In genomic region chr5:92434571-92434985, GRCm38 (mm10) we compare ENCODE assay signal across 8 mouse cellular contexts. TPM values are rescaled to one million over a fixed set of nuclear protein-coding genes. Genes with fewer than 3 reads are reported as not detected.
DNase-seq lines count a peak whose midpoint lies in the region; ATAC-seq and TF ChIP-seq lines count a peak whose summit lies in the region.

No protein-coding gene starts in this region.

- ATAC-seq in forebrain, embryonic 14.5 days, result peak; percentile 59
- ATAC-seq in liver, embryonic 11.5 days (replicated peaks; ENCODE audit: low FRiP score), result peak; percentile 73

- peaks cover 2% of the 10 kb centered on the region; the same call in 1 of the 2 replicates for H3K36me3 ChIP-seq in forebrain, embryonic 14.5 days (ENCODE audit: control insufficient read depth, insufficient read depth, low read length)
- no peaks in the 10 kb centered on the region for H3K36me3 ChIP-seq in liver, embryonic 11.5 days (ENCODE audit: control insufficient read depth, insufficient read depth, low read length)
- peaks cover 2% of the 10 kb centered on the region; the same call in 1 of the 2 replicates for H3K36me3 ChIP-seq in small intestine, adult 2 months (ENCODE audit: control insufficient read depth, insufficient read depth, low read length)

- 0% methylated on average over 22 of the region's 39 CpGs for WGBS in forebrain, embryonic 14.5 days
- WGBS in liver, embryonic 11.5 days, result under 1% methylated on average over 36 of the region's 39 CpGs
- under 1% methylated on average over 34 of the region's 39 CpGs for WGBS in small intestine, adult 2 months

- peak overlapping the region; percentile 84 for H3K4me3 ChIP-seq in left cerebral cortex, adult 2 months
- H3K4me3 ChIP-seq in forebrain, embryonic 14.5 days (ENCODE audit: low read depth, low read length), result peak overlapping the region; percentile 97
- peak overlapping the region; percentile 93 for H3K4me3 ChIP-seq in liver, embryonic 11.5 days (ENCODE audit: low read depth, low read length)
- peak overlapping the region; percentile 100 for H3K4me3 ChIP-seq in small intestine, adult 2 months (ENCODE audit: low read depth, low read length)

- H3K4me1 ChIP-seq in forebrain, embryonic 14.5 days (ENCODE audit: control insufficient read depth, insufficient read depth, low read length), result peaks cover 10% of the 10 kb centered on the region; the same call in 1 of the 2 replicates
- peaks cover 15% of the 10 kb centered on the region for H3K4me1 ChIP-seq in liver, embryonic 11.5 days (replicated peaks; ENCODE audit: control insufficient read depth, insufficient read depth, low read length)
- H3K4me1 ChIP-seq in small intestine, adult 2 months (ENCODE audit: control insufficient read depth, insufficient read depth, insufficient read length, low read length), result no peaks in the 10 kb centered on the region; the same call in 1 of the 2 replicates

- DNase-seq in left cerebral cortex, adult 2 months (ENCODE audit: extremely low spot score in 1 of 2, low spot score in 2 of 2), result no peak
- no peak for DNase-seq in left cerebral cortex, adult 18-20 months (ENCODE audit: low spot score in 2 of 2)
- peak; percentile 21 for DNase-seq in adipocyte (ENCODE audit: low spot score)
- peak; percentile 27 for DNase-seq in forebrain, embryonic 14.5 days (ENCODE audit: low spot score)
- DNase-seq in liver, embryonic 11.5 days (ENCODE audit: low spot score), result no peak
- no peak for DNase-seq in layer of hippocampus, postnatal 25 days (ENCODE audit: extremely low spot score in 1 of 2, low spot score in 1 of 2)
- no peak for DNase-seq in T-cell, adult 2 months (ENCODE audit: low spot score)

- H3K9me3 ChIP-seq in forebrain, embryonic 14.5 days (replicated peaks; ENCODE audit: control insufficient read depth, low read length), result no peaks in the 10 kb centered on the region
- no peaks in the 10 kb centered on the region for H3K9me3 ChIP-seq in liver, embryonic 11.5 days (ENCODE audit: control insufficient read depth, low read length)

- TF ChIP-seq CTCF in left cerebral cortex, adult 2 months (IDR thresholded peaks at IDR 0.05), result no peak
- TF ChIP-seq CTCF in small intestine, adult 2 months (IDR thresholded peaks at IDR 0.05; ENCODE audit: extremely low read depth, insufficient read length, insufficient replicate concordance, low read depth, low read length), result no peak

- peak overlapping the region; percentile 93 for H3K9ac ChIP-seq in forebrain, embryonic 14.5 days (ENCODE audit: low read length)
- peak overlapping the region; percentile 96 for H3K9ac ChIP-seq in liver, embryonic 11.5 days (ENCODE audit: low read depth, low read length)

- H3K4me2 ChIP-seq in forebrain, embryonic 14.5 days (ENCODE audit: low read length), result peak overlapping the region; percentile 92
- peak overlapping the region; percentile 85 for H3K4me2 ChIP-seq in liver, embryonic 11.5 days

- intact Hi-C loops in left cerebral cortex, adult 2 months (cut with DNase I), result loop anchor here (1.0 kb wide), 1 partner anchor 71 kb away; no protein-coding TSS in a partner anchor

- H3K27me3 ChIP-seq in forebrain, embryonic 14.5 days (replicated peaks; ENCODE audit: control insufficient read depth, insufficient read depth, low read length), result no peaks in the 10 kb centered on the region
- no peaks in the 10 kb centered on the region for H3K27me3 ChIP-seq in liver, embryonic 11.5 days (replicated peaks; ENCODE audit: control insufficient read depth, insufficient read depth, low read length)
- H3K27me3 ChIP-seq in small intestine, adult 2 months (ENCODE audit: control insufficient read depth, insufficient read depth, low read length), result no peaks in the 10 kb centered on the region

- no peak for TF ChIP-seq POLR2A in small intestine, adult 2 months (IDR thresholded peaks at IDR 0.05; ENCODE audit: low read depth, low read length)

- peak overlapping the region; percentile 85 for H3K27ac ChIP-seq in left cerebral cortex, adult 2 months
- H3K27ac ChIP-seq in forebrain, embryonic 14.5 days (ENCODE audit: low read depth, low read length), result peak overlapping the region; percentile 81
- H3K27ac ChIP-seq in liver, embryonic 11.5 days (ENCODE audit: low read depth, low read length), result peak overlapping the region; percentile 91
- peak overlapping the region; percentile 62 for H3K27ac ChIP-seq in small intestine, adult 2 months (ENCODE audit: insufficient read depth, low read depth, low read length)

RNA-seq across cellular contexts. Expression of gene Nup54, which starts 0.4 kb away (rescaled TPM):
- 10 to 100 TPM; 23.7 to 31.3 TPM for total RNA-seq in left cerebral cortex, adult 2 months (2021)
- 10 to 100 TPM; 26.7 to 27.1 TPM for total RNA-seq in left cerebral cortex, adult 18-20 months (2021)
- polyA plus RNA-seq in forebrain, embryonic 14.5 days (2014; fragmentation: Nextera tagmentation; extraction: Ambion mirVana), result 55.4 and 63.2 TPM in 2 replicates
- 72.5 and 82.5 TPM in 2 replicates for polyA plus RNA-seq in liver, embryonic 11.5 days (2014; fragmentation: Nextera tagmentation; extraction: Ambion mirVana)
- polyA plus RNA-seq in small intestine, adult 2 months (2012; rRNA removed), result 6.7 and 6.9 TPM in 2 replicates
- total RNA-seq in layer of hippocampus, postnatal 25 days (2021), result 10 to 100 TPM; 30.0 to 38.5 TPM

Comparison
In these comparisons a context has a peak if more than half of its experiments do, and no peak if none do; other contexts are left out.
1. DNase-seq: peak in adipocyte (single experiment) and forebrain, embryonic 14.5 days (single experiment); none in left cerebral cortex, adult 2 months (0 of 2), left cerebral cortex, adult 18-20 months (0 of 2), liver, embryonic 11.5 days (single experiment), layer of hippocampus, postnatal 25 days (0 of 2) and T-cell, adult 2 months (single experiment).
2. Peak in every context shown above with its lines, with median percentiles within 50 percentile points of each other: H3K27ac ChIP-seq and H3K4me3 ChIP-seq.